Mouse (Mus musculus) heart, adult 2 months (tissue): ENCODE data around the gene Ttll11. TPM values are rescaled to one million over a fixed set of nuclear protein-coding genes. Genes with fewer than 3 reads are reported as not detected.

Experiments
- DNase-seq, 2 experiments: peaks; one replicate each; pipeline ENCODE4 v3.0.0; 2021
- H3K27ac ChIP-seq: fragments of 200-600 bp; 2 replicates; pipeline ENCODE4 v1.8.1; 2022
- H3K27me3 ChIP-seq: fragments of 200-500 bp; 2 replicates; pipeline ENCODE4 v1.6.1; 2012; ENCODE audit warnings: mild to moderate bottlenecking, low read length, inconsistent platforms, mixed read lengths; ENCODE audit not compliant: control insufficient read depth, insufficient read depth
- H3K36me3 ChIP-seq: fragments of 200-500 bp; 2 replicates; pipeline ENCODE4 v1.6.1; 2012; ENCODE audit warnings: low read length, inconsistent platforms; ENCODE audit not compliant: control insufficient read depth, insufficient read depth
- H3K4me1 ChIP-seq: fragments of 200-500 bp; 2 replicates; pipeline ENCODE4 v1.6.1; 2011; ENCODE audit warnings: low read length; ENCODE audit not compliant: control insufficient read depth, insufficient read depth
- H3K4me3 ChIP-seq: fragments of 200-600 bp; 2 replicates; pipeline ENCODE4 v1.8.1; 2022
- H3K79me2 ChIP-seq: fragments of 200-500 bp; replicated peaks from 2 replicates; pipeline ENCODE4 v1.6.1; 2012; ENCODE audit warnings: mild to moderate bottlenecking, inconsistent platforms, low read length, moderate library complexity, mixed read lengths; ENCODE audit not compliant: control insufficient read depth, insufficient read depth
- H3K9ac ChIP-seq: fragments of 200-500 bp; 2 replicates; pipeline ENCODE4 v1.6.1; 2012; ENCODE audit warnings: low read depth, mild to moderate bottlenecking, control low read depth, inconsistent platforms, low read length, mixed read lengths
- CTCF ChIP-seq: fragments of 200-600 bp; IDR thresholded peaks from 2 replicates; pipeline ENCODE4 v1.8.1; 2022; ENCODE audit warnings: antibody characterized with exemption, mild to moderate bottlenecking, moderate library complexity
- EP300 ChIP-seq: fragments of 200-500 bp; IDR thresholded peaks from 2 replicates; pipeline ENCODE4 v1.6.1; 2011; ENCODE audit warnings: low read depth, low read length, control low read depth; ENCODE audit not compliant: insufficient read depth
- POLR2A ChIP-seq: fragments of 200-500 bp; IDR thresholded peaks from 2 replicates; pipeline ENCODE4 v1.6.1; 2011; ENCODE audit warnings: mild to moderate bottlenecking, low read depth, low read length, control low read depth; ENCODE audit not compliant: insufficient read depth
- WGBS: fragments of 180-500 bp; shearing (Covaris S2); methylation state at CpG from one replicate; pipeline ENCODE4 v1.1.7; 2018; 5-methylcytosine and 5-hydroxymethylcytosine counted together
- intact Hi-C: fragments of 180-260 bp; cut with DNase I; formaldehyde crosslinking; loops from one replicate; pipeline ENCODE4 v1.15.1; 2025
- polyA plus RNA-seq: library from polyadenylated mRNA; depleted of rRNA; stranded (reverse); fragments of >200 nt; gene quantifications from 2 replicates; pipeline ENCODE4 v1.2.3, GENCODE M21; 2012
- total RNA-seq, 2 experiments: library from RNA; stranded (reverse); gene quantifications; 2 replicates each; pipeline ENCODE4 v1.2.3; 2021

The Ttll11 gene
- total and polyA plus RNA-seq, 3 experiments, result 1.2 to 2.2 (median 1.5) TPM

DNA sequence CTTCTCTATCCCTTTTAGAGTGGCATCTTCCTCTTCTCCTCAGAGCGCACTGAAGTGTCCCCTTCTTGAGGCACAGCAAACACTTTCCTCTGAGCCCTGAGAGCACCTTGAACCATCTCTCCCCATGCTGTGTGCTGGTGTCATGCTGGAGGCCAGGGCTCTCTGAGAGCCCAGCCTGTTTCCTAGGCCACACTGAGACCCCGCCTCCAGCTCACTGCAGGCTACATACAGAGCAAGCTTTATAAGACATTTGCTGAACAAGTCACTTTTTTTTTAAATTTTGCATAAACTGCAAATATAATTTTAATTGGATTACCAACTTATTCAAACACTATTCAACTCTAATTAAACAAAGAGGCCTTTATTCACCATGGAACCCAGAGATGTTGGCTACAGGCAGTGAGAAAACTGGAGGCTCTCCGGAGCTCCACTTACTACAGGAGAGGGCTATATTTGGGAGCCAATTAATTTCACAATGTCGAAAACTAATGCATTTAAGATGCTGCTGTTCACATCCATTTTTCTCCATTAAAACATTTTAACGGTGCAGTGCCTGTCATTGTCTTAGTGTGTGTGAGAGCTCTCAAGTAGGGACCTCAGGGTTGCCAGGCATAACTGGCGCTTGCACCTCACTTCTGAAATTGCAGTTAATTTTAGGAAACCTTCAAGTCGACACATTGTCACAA lies 119.9 kb downstream of the Ttll11 start:
- no peaks in the 10 kb centered on the region for H3K27me3 ChIP-seq
- H3K79me2 ChIP-seq, result no peaks in the 10 kb centered on the region
- no peak overlapping the region for H3K9ac ChIP-seq
- H3K36me3 ChIP-seq, result no peaks in the 10 kb centered on the region
- H3K4me3 ChIP-seq, result no peak overlapping the region
- no peak for DNase-seq
- no peaks in the 10 kb centered on the region for H3K4me1 ChIP-seq
- WGBS, result 73% methylated on average over 7 of the region's 7 CpGs
- no peak overlapping the region for H3K27ac ChIP-seq
- intact Hi-C loops, result no loop called here
- TF ChIP-seq EP300 (no peak), CTCF (no peak), POLR2A (no peak)

DNA sequence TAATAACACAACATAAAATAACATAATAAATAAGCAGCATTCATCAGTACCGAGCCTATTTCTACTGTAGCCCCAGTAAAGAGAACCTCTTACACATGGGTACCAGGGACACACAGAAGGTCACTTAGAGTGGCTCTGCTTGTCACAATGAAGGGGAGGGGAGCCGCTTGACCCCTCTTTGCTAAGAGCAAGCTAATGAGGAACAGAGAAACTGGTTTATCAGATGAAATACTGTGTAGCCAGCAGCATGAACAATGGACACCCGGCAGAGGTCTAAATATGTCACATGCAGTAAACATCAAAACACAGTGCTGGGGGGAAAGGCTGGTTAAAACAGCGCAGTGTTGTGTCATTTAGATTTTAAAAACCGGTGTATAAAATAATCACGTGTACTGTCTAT lies 121.4 kb downstream of the Ttll11 start:
- WGBS, result 79% methylated on average over 6 of the region's 6 CpGs
- no peak overlapping the region for H3K27ac ChIP-seq
- no peak for TF ChIP-seq CTCF
- no peak for TF ChIP-seq EP300
- no peak for TF ChIP-seq POLR2A
- DNase-seq, result no peak
- H3K4me1 ChIP-seq, result no peaks in the 10 kb centered on the region
- intact Hi-C loops, result no loop called here
- H3K9ac ChIP-seq, result no peak overlapping the region
- H3K4me3 ChIP-seq, result no peak overlapping the region
- no peaks in the 10 kb centered on the region for H3K27me3 ChIP-seq
- H3K79me2 ChIP-seq, result no peaks in the 10 kb centered on the region
- H3K36me3 ChIP-seq, result no peaks in the 10 kb centered on the region

DNA sequence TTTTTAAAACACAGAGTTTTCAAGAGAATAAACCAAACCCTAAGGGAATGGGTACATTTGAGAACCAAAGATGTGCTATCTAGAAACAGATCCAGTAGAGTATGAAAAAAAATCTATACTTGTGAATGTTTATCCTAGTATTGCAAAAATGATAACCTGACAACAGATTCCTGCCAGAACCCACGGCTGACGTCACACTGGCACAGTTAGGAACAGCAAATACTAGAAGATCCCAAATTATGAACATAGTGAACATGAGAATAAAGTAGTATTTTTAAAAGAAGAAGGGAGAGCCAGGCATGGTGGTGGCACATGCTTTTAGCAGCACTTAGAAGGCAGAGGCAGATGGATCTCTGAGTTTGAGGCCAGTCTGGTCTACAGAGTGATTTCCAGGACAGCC lies 122.8 kb downstream of the Ttll11 start:
- TF ChIP-seq POLR2A, result no peak
- TF ChIP-seq CTCF, result no peak
- no peak for TF ChIP-seq EP300
- 94% methylated on average over 2 of the region's 2 CpGs for WGBS
- intact Hi-C loops, result no loop called here
- Histone ChIP-seq H3K4me1 (peaks cover 2% of the 10 kb centered on the region; the same call in 1 of the 2 replicates), H3K36me3 (no peaks in the 10 kb centered on the region), H3K4me3 (no peak overlapping the region), H3K9ac (no peak overlapping the region), H3K79me2 (no peaks in the 10 kb centered on the region), H3K27ac (no peak overlapping the region), H3K27me3 (no peaks in the 10 kb centered on the region)
- no peak for DNase-seq

DNA sequence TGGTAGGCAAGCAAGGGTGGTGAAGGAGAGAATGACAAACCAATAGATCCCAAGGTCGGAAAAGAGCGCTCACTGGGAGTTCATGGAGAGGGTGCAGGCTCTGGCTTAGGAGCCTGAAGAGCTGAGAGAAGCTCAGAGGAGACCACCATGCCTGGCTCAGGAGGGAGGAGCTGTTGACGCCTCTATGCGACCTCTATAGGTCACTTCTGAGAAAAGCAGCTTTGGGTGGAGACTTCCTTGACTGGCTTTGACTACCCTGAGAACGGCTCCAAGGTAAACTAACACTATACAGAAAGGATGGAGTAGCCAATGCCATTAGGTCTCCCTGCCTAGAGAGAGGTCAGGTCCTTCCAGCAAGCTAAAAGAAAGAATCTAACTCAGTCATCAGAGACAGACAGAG lies 124.8 kb downstream of the Ttll11 start:
- intact Hi-C loops, result no loop called here
- 48% methylated on average over 5 of the region's 5 CpGs for WGBS
- Histone ChIP-seq H3K79me2 (no peaks in the 10 kb centered on the region), H3K27me3 (no peaks in the 10 kb centered on the region), H3K27ac (no peak overlapping the region), H3K4me1 (peaks cover 2% of the 10 kb centered on the region), H3K9ac (no peak overlapping the region), H3K36me3 (no peaks in the 10 kb centered on the region), H3K4me3 (no peak overlapping the region)
- no peak for DNase-seq
- TF ChIP-seq CTCF (peak; percentile 46), POLR2A (no peak)

DNA sequence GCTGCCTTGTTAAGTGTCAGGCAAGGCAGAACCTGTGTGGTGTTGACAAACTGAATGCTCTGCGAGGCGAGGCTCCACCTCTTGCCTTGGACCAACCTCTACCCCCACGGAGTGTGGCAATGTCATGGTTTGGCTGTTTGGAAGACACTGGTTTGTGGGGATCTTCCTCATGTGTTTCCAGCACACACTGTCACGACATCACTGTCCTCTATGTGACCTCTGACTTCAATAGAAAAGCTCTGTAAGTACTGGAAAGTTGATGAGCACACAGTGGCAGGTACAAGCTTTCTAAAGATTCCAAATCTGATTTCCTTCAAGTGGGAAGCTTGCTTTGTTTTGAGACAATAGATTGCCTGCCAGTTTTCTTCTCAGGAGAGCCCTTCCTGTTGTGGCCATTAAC lies 126.7 kb downstream of the Ttll11 start:
- intact Hi-C loops, result no loop called here
- no peak overlapping the region for H3K4me3 ChIP-seq
- H3K79me2 ChIP-seq, result no peaks in the 10 kb centered on the region
- H3K36me3 ChIP-seq, result no peaks in the 10 kb centered on the region
- peaks cover 2% of the 10 kb centered on the region for H3K4me1 ChIP-seq
- DNase-seq, result no peak
- TF ChIP-seq CTCF, result no peak
- no peak for TF ChIP-seq POLR2A
- TF ChIP-seq EP300, result no peak
- no peaks in the 10 kb centered on the region for H3K27me3 ChIP-seq
- WGBS, result 58% methylated on average over 4 of the region's 4 CpGs
- H3K27ac ChIP-seq, result no peak overlapping the region
- H3K9ac ChIP-seq, result no peak overlapping the region

DNA sequence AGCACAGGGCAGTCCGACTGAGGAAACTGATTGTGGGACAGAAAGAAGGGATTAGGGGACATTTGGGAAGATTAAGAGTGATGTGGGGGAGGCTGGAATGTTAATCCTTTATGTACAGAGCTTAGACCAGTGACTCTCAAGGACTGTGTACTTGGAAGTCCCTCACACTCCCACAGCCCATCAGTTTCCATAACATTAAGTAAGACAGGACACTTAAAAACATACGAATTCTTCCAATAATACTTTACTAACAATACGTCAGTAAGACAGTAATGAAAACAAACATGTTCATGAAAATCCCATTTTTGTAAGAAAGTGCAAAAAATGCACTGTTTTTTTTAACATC lies 127.6 kb downstream of the Ttll11 start:
- DNase-seq, result no peak
- Histone ChIP-seq H3K4me1 (peaks cover 2% of the 10 kb centered on the region), H3K27ac (no peak overlapping the region), H3K4me3 (no peak overlapping the region), H3K36me3 (no peaks in the 10 kb centered on the region), H3K79me2 (no peaks in the 10 kb centered on the region), H3K27me3 (no peaks in the 10 kb centered on the region), H3K9ac (no peak overlapping the region)
- 84% methylated on average over 3 of the region's 3 CpGs for WGBS
- TF ChIP-seq CTCF (no peak), EP300 (no peak), POLR2A (no peak)
- intact Hi-C loops, result no loop called here
